Mouse (Mus musculus): Measurements from ENCODE around the gene Psg17. TPM values are rescaled to one million over a fixed set of nuclear protein-coding genes. Genes with fewer than 3 reads are reported as not detected.
"Not testable (repeated sequence)": the region's sequence is repeated elsewhere in the genome, so short reads cannot be mapped to it uniquely, and the experiment has no call there.

The Psg17 gene
- polyA plus RNA-seq, 1 experiment from 2014 or later = not detected

DNA sequence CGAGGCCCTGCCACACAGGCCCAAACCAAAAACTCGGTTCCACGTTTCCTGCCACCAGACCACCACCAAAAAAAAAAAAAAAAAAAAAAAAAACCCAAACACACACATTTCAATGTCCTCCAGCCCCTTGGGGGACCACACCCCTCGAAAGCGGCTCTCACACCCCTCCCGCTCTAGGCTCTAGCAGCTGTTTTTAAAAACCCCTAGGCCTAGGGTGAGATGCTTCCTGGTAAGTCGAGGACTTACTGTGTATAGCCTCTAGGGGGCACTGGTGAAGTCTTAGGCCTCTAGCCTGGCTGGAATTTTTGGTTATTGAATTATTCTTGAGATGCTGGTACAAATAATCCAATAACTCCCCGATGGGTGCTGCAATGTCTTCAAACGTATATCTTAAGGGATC, 7.2 kb upstream of the Psg17 start:
- Histone ChIP-seq H3K27ac (no peak overlapping the region), H3K9me3 (peaks cover 3% of the 10 kb centered on the region; the same call in 1 of the 2 replicates), H3K27me3 (no peaks in the 10 kb centered on the region), H3K4me2 (no peak overlapping the region), H3K4me1 (replicated peaks) (no peaks in the 10 kb centered on the region), H3K9ac (no peak overlapping the region), H3K4me3 (no peak overlapping the region), H3K36me3 (no peaks in the 10 kb centered on the region)
- WGBS = 66% methylated on average over 9 of the region's 9 CpGs
- ATAC-seq (ENCODE audit: low FRiP score) = no peak

- Histone ChIP-seq H3K9me3 (no peaks in the 10 kb centered on the region), H3K4me3 (no peak overlapping the region), H3K4me1 (replicated peaks) (no peaks in the 10 kb centered on the region), H3K27ac (no peak overlapping the region), H3K4me2 (no peak overlapping the region), H3K27me3 (no peaks in the 10 kb centered on the region), H3K9ac (no peak overlapping the region), H3K36me3 (no peaks in the 10 kb centered on the region)
- no peak for ATAC-seq (ENCODE audit: low FRiP score)
- WGBS = 59% methylated on average over 26 of the region's 26 CpGs
These were observed 6.6 kb upstream of the Psg17 start for GRCm38 (mm10) chr7:18827792-18828546.

DNA sequence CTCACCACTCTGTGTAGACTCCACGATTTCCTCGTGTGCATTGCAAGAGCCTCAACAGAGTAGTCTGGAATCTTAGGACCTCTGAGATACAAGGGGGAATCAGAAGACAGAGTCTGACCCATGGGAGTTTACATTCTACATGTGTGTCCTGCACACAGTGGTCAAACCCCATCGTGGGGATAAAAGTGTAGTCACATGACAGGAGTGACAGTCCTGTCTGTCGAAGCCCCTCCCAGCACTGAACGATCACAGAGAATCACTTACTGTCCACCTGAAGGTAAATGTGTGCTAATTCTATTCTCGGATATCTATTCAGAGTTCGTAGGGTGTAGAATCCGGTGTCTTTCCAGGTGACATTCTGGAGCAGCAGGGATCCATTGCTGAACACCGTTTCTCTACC, 3.1 kb downstream of the Psg17 start:
- H3K9ac ChIP-seq = no peak overlapping the region
- H3K4me3 ChIP-seq = no peak overlapping the region
- H3K4me2 ChIP-seq = no peak overlapping the region
- H3K4me1 ChIP-seq (replicated peaks) = no peaks in the 10 kb centered on the region
- H3K36me3 ChIP-seq = no peaks in the 10 kb centered on the region
- WGBS = 89% methylated on average over 9 of the region's 9 CpGs
- no peak for ATAC-seq (ENCODE audit: low FRiP score)
- no peak overlapping the region for H3K27ac ChIP-seq
- H3K9me3 ChIP-seq = no peaks in the 10 kb centered on the region
- H3K27me3 ChIP-seq = no peaks in the 10 kb centered on the region

- H3K36me3 ChIP-seq = no peaks in the 10 kb centered on the region
- ATAC-seq (ENCODE audit: low FRiP score) = no peak
- no peak overlapping the region for H3K4me3 ChIP-seq
- no peaks in the 10 kb centered on the region for H3K4me1 ChIP-seq (replicated peaks)
- no peak overlapping the region for H3K27ac ChIP-seq
- no peak overlapping the region for H3K4me2 ChIP-seq
- H3K27me3 ChIP-seq = no peaks in the 10 kb centered on the region
- H3K9me3 ChIP-seq = no peaks in the 10 kb centered on the region
- no peak overlapping the region for H3K9ac ChIP-seq
These were observed 17.9 kb downstream of the Psg17 start for GRCm38 (mm10) chr7:18803526-18803925.

DNA sequence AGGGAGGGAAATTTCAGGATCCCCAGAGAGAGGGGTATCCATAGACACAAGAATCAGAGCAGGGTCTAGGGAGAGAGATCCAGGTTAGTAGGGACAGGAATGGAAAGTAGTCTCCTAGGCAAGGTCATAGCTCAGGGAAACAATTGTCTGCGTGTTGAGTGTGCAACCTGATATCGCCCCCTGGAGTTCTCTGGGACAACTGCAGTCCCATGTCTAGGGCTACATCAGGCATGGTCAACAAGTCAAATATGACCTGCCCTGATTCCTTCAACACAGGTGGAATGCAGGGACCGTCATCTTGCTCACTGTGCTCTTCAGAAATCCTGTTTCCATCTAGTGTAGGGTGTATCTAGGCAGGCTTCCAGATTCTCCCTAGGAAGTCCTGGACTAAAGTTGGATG, 22.3 kb downstream of the Psg17 start:
- Histone ChIP-seq H3K4me1 (replicated peaks) (no peaks in the 10 kb centered on the region), H3K9ac (no peak overlapping the region), H3K36me3 (no peaks in the 10 kb centered on the region), H3K27me3 (no peaks in the 10 kb centered on the region), H3K9me3 (no peaks in the 10 kb centered on the region), H3K4me2 (no peak overlapping the region), H3K4me3 (no peak overlapping the region), H3K27ac (no peak overlapping the region)
- WGBS = 39% methylated on average over 3 of the region's 3 CpGs
- ATAC-seq (ENCODE audit: low FRiP score) = no peak

DNA sequence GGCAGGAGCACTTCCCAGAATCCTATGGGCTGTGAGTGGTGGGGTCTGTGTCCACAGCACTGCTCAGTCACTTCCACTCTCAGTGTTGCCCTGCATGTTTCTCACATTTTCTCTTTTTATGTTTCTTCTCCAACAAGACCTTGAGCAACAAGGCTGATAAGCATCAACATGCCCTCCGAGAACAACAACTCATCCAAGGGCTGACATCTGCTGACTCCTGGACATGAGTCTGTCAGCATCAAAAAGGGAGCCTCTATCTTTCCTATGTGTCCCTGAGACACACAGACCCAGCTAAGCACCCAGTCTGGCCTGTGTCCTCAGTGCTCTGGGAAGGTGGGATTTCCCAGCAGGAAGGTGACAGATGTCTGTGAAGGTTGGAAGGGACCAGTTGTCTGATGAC, 23.0 kb downstream of the Psg17 start, which contains the start of gene Psg19:
Gene Psg19, minus strand, starts transcription at position 101 of the 400 bp plus-strand sequence.
- Histone ChIP-seq H3K9ac (no peak within 1 kb of the TSS), H3K4me3 (no peak within 1 kb of the TSS), H3K36me3 (no peaks in the 10 kb centered on the region), H3K4me2 (no peak within 1 kb of the TSS), H3K27ac (no peak within 1 kb of the TSS), H3K27me3 (no peaks in the 10 kb centered on the region), H3K9me3 (no peaks in the 10 kb centered on the region), H3K4me1 (replicated peaks) (no peaks in the 10 kb centered on the region)
- 90% methylated on average over 1 of the region's 1 CpGs for WGBS
- ATAC-seq (ENCODE audit: low FRiP score) = no peak

DNA sequence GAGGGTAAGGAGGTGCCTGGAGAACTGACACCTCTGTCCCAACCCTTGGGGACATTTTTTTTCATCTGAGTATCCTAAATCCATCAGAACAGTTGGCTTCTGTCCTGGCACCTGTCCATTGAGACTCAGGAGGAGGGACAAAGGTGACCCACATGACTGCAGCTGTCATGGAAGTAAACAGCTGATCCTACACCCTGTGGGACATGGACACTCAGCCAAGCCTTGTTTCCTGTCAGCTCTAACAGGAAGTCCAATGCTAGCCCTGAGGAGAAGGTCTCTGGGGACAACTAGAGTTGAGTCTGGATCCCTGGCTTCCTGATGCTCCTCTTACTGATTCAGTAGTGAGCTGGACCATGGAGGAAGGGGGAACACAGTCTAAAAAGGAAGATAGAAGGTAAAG, 30.7 kb downstream of the Psg17 start:
- not testable (repeated sequence) for H3K4me3 ChIP-seq; H3K9me3 ChIP-seq; ATAC-seq (ENCODE audit: low FRiP score); H3K4me2 ChIP-seq; H3K27me3 ChIP-seq; H3K9ac ChIP-seq; H3K27ac ChIP-seq; H3K4me1 ChIP-seq (replicated peaks); H3K36me3 ChIP-seq

DNA sequence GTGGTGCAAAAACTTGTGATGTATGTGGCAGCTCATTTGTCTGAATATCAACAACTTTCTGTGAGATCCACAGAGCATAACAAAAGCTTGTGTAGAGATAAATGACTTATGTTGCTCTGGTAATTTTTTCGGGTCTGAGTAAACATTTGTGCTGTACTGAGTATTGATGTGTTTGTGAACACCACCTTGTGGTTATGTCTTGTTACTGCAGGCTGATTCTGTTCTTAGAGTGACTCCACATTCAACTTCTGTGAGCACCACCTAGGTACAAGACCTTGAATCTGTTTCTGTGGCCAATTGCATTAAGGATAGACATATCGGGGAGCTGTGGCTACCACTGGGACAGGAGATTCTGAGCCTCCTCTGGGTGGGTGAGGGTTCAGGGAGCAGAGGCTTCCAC, 40.1 kb downstream of the Psg17 start:
- WGBS = 52% methylated on average over 2 of the region's 2 CpGs
- H3K4me3 ChIP-seq; H3K36me3 ChIP-seq; H3K9me3 ChIP-seq; H3K27me3 ChIP-seq; H3K4me2 ChIP-seq; H3K4me1 ChIP-seq (replicated peaks); H3K9ac ChIP-seq; H3K27ac ChIP-seq; ATAC-seq (ENCODE audit: low FRiP score): not testable (repeated sequence)

- Histone ChIP-seq H3K27me3 (no peaks in the 10 kb centered on the region), H3K9me3 (no peaks in the 10 kb centered on the region), H3K9ac (no peak overlapping the region), H3K4me1 (replicated peaks) (no peaks in the 10 kb centered on the region), H3K4me3 (no peak overlapping the region), H3K4me2 (no peak overlapping the region), H3K27ac (no peak overlapping the region), H3K36me3 (no peaks in the 10 kb centered on the region)
- no peak for ATAC-seq (ENCODE audit: low FRiP score)
These were observed 42.0 kb downstream of the Psg17 start for GRCm38 (mm10) chr7:18779337-18779781.

Other genes starting within 250 kb of the Psg17 start
- gene Psg23, start 205.1 kb downstream of the Psg17 start, polyA plus RNA-seq (2015; fragmentation: Nextera tagmentation; extraction: Ambion mirVana) = not detected in 2 replicates
- not detected in 2 replicates for gene Psg21, start 164.9 kb downstream of the Psg17 start, polyA plus RNA-seq (2015; fragmentation: Nextera tagmentation; extraction: Ambion mirVana)
- not detected in 2 replicates for gene Psg20, start 135.4 kb downstream of the Psg17 start, polyA plus RNA-seq (2015; fragmentation: Nextera tagmentation; extraction: Ambion mirVana)
- gene Psg22, start 103.5 kb downstream of the Psg17 start, polyA plus RNA-seq (2015; fragmentation: Nextera tagmentation; extraction: Ambion mirVana) = not detected in 2 replicates
- gene Psg19, start 23.1 kb downstream of the Psg17 start, polyA plus RNA-seq (2015; fragmentation: Nextera tagmentation; extraction: Ambion mirVana) = not detected in 2 replicates
- gene Mill2, start 18.4 kb upstream of the Psg17 start, polyA plus RNA-seq (2015; fragmentation: Nextera tagmentation; extraction: Ambion mirVana) = 0.45 and 0.53 TPM in 2 replicates
- 13.7 TPM in 2 replicates for gene Pglyrp1, start 49.7 kb upstream of the Psg17 start, polyA plus RNA-seq (2015; fragmentation: Nextera tagmentation; extraction: Ambion mirVana)
- gene Ccdc61, start 88.8 kb upstream of the Psg17 start, polyA plus RNA-seq (2015; fragmentation: Nextera tagmentation; extraction: Ambion mirVana) = 23.5 and 23.6 TPM in 2 replicates
- gene Nova2, start 104.3 kb upstream of the Psg17 start, polyA plus RNA-seq (2015; fragmentation: Nextera tagmentation; extraction: Ambion mirVana) = 14.9 and 15.8 TPM in 2 replicates
- 0.75 and 1.1 TPM in 2 replicates for gene Nanos2, start 165.8 kb upstream of the Psg17 start, polyA plus RNA-seq (2015; fragmentation: Nextera tagmentation; extraction: Ambion mirVana)
- gene Mypop, start 169.6 kb upstream of the Psg17 start, polyA plus RNA-seq (2015; fragmentation: Nextera tagmentation; extraction: Ambion mirVana) = 4.8 and 5.2 TPM in 2 replicates
- 23.4 and 24.6 TPM in 2 replicates for gene Irf2bp1, start 182.4 kb upstream of the Psg17 start, polyA plus RNA-seq (2015; fragmentation: Nextera tagmentation; extraction: Ambion mirVana)
- gene Foxa3, start 201.9 kb upstream of the Psg17 start, polyA plus RNA-seq (2015; fragmentation: Nextera tagmentation; extraction: Ambion mirVana) = not detected in 2 replicates
- gene Sympk, start 202.8 kb upstream of the Psg17 start, polyA plus RNA-seq (2015; fragmentation: Nextera tagmentation; extraction: Ambion mirVana) = 29.7 and 30.1 TPM in 2 replicates
- gene Rsph6a, start 233.1 kb upstream of the Psg17 start, polyA plus RNA-seq (2015; fragmentation: Nextera tagmentation; extraction: Ambion mirVana) = not detected in 2 replicates